Mouse (Mus musculus) layer of hippocampus, adult 2 months (tissue): ENCODE results near the gene Rfx8. TPM values are rescaled to one million over a fixed set of nuclear protein-coding genes. Genes with fewer than 3 reads are reported as not detected.

Source experiments
- DNase-seq, 2 experiments: peaks; one replicate each; pipeline ENCODE4 v3.0.0; 2022; ENCODE audit warnings: low spot score in 2 of 2
- H3K27ac ChIP-seq: fragments of 200-600 bp; 2 replicates; pipeline ENCODE4 v1.8.1; 2022
- H3K4me3 ChIP-seq: fragments of 200-600 bp; 2 replicates; pipeline ENCODE4 v1.8.1; 2022; ENCODE audit warnings: mild to moderate bottlenecking
- CTCF ChIP-seq: fragments of 200-600 bp; conservative IDR thresholded peaks from 2 replicates; pipeline ENCODE4 v1.8.1; 2022; ENCODE audit warnings: antibody characterized with exemption, mild to moderate bottlenecking, moderate library complexity
- total RNA-seq, 2 experiments: library from RNA; stranded (reverse); gene quantifications; 2 replicates each; pipeline ENCODE4 v1.2.3; 2021

Rfx8 gene
- total RNA-seq, 2 experiments from 2014 or later, result 0.22 to 0.51 TPM

- no peak overlapping the region for H3K27ac ChIP-seq
- no peak for TF ChIP-seq CTCF
- no peak overlapping the region for H3K4me3 ChIP-seq
- no peak for DNase-seq
These were observed 20.1 kb downstream of the Rfx8 start for GRCm38 (mm10) chr1:39700599-39701273.

- Histone ChIP-seq H3K4me3 (no peak overlapping the region), H3K27ac (no peak overlapping the region)
- TF ChIP-seq CTCF, result no peak
- no peak for DNase-seq
These were observed 22.3 kb downstream of the Rfx8 start for GRCm38 (mm10) chr1:39698456-39698855.

- no peak overlapping the region for H3K27ac ChIP-seq
These were observed 25.6 kb downstream of the Rfx8 start for GRCm38 (mm10) chr1:39695198-39695597.

GRCm38 (mm10) chr1:39694756-39695155 is 26.0 kb downstream of the Rfx8 start:
- no peak for TF ChIP-seq CTCF
- Histone ChIP-seq H3K27ac (no peak overlapping the region), H3K4me3 (no peak overlapping the region)
- no peak for DNase-seq

More at GRCm38 (mm10) chr1:39695198-39695597, 25.6 kb downstream of the Rfx8 start:
- no peak overlapping the region for H3K4me3 ChIP-seq
- DNase-seq, result no peak
- TF ChIP-seq CTCF, result no peak

- no peak for DNase-seq
- Histone ChIP-seq H3K27ac (no peak overlapping the region), H3K4me3 (no peak overlapping the region)
- TF ChIP-seq CTCF, result no peak
These were observed 28.8 kb downstream of the Rfx8 start for GRCm38 (mm10) chr1:39691974-39692373.

- Histone ChIP-seq H3K4me3 (no peak overlapping the region), H3K27ac (no peak overlapping the region)
- TF ChIP-seq CTCF, result no peak
- no peak for DNase-seq
These were observed 29.7 kb downstream of the Rfx8 start for GRCm38 (mm10) chr1:39691061-39691460.

- TF ChIP-seq CTCF, result no peak
These were observed 32.2 kb downstream of the Rfx8 start for GRCm38 (mm10) chr1:39688573-39688972.

GRCm38 (mm10) chr1:39687279-39687678 is 33.5 kb downstream of the Rfx8 start:
- no peak overlapping the region for H3K4me3 ChIP-seq
- TF ChIP-seq CTCF, result no peak
- no peak for DNase-seq
- no peak overlapping the region for H3K27ac ChIP-seq

More at GRCm38 (mm10) chr1:39688573-39688972, 32.2 kb downstream of the Rfx8 start:
- no peak for DNase-seq
- Histone ChIP-seq H3K4me3 (no peak overlapping the region), H3K27ac (no peak overlapping the region)

- no peak overlapping the region for H3K27ac ChIP-seq
- peak; percentile 88 for TF ChIP-seq CTCF
- no peak overlapping the region for H3K4me3 ChIP-seq
- peak; percentile 69 to 80 for DNase-seq
These were observed 35.0 kb downstream of the Rfx8 start for GRCm38 (mm10) chr1:39685841-39686240.

- no peak for DNase-seq
- Histone ChIP-seq H3K27ac (no peak overlapping the region), H3K4me3 (no peak overlapping the region)
- TF ChIP-seq CTCF, result no peak
These were observed 39.2 kb downstream of the Rfx8 start for GRCm38 (mm10) chr1:39681638-39682037.

- Histone ChIP-seq H3K27ac (no peak overlapping the region), H3K4me3 (no peak overlapping the region)
- peak; percentile 67 for TF ChIP-seq CTCF
- DNase-seq, result no peak
These were observed 40.3 kb downstream of the Rfx8 start for GRCm38 (mm10) chr1:39680546-39680945.

GRCm38 (mm10) chr1:39678883-39679282 is 41.9 kb downstream of the Rfx8 start:
- TF ChIP-seq CTCF, result no peak
- DNase-seq, result no peak

GRCm38 (mm10) chr1:39676221-39676876 is 44.4 kb downstream of the Rfx8 start:
- Histone ChIP-seq H3K4me3 (no peak overlapping the region), H3K27ac (no peak overlapping the region)
- peak in 1 of 2 experiments; percentile 27 for DNase-seq
- no peak for TF ChIP-seq CTCF

More at GRCm38 (mm10) chr1:39678883-39679282, 41.9 kb downstream of the Rfx8 start:
- Histone ChIP-seq H3K27ac (no peak overlapping the region), H3K4me3 (no peak overlapping the region)
